Mouse (Mus musculus) embryonic fibroblast, embryonic 13.5 days (primary cell): Measurements from ENCODE around the gene Palld.

ENCODE experiments used
- CTCF ChIP-seq: IDR thresholded peaks from 2 replicates; pipeline ENCODE4 v1.5.1; 2011; ENCODE audit warnings: mild to moderate bottlenecking, control low read depth, low read length, moderate library complexity, borderline replicate concordance; ENCODE audit not compliant: insufficient read depth
- POLR2A ChIP-seq: IDR thresholded peaks from 2 replicates; pipeline ENCODE4 v1.6.1; 2011; ENCODE audit warnings: low read depth, mild to moderate bottlenecking, control low read depth, low read length, moderate library complexity

DNA sequence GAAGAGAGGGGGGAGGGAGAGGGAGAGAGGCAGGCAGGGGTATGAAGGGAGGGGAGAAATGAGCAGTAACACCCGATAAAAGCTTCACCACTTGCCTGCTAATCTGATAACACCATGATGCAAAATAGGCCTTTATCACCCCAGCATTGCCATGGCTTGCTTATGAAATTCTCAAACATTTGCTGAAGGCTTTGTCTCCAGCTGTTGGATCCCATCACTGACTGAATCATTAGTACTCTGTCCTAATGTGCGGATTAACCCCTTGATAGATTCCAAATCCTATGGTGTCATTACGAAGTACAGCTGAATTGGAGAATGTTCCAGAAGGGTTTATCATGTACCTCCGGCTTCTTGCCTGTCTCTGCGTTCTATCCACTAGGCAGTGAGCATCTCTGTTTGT is 55.0 kb downstream of the Palld start:
- TF ChIP-seq CTCF (no peak), POLR2A (no peak)
